Mouse (Mus musculus) cerebellum, postnatal 10 days (tissue): ENCODE results near the gene Mrfap1.
A peak's percentile ranks its signal among the peaks of the same experiment; 100 is the strongest.

Experiments
- DNase-seq, 2 experiments: peaks; one replicate each; pipeline ENCODE4 v3.0.0; 2021; ENCODE audit warnings: mixed read lengths in 2 of 2

Mrfap1 gene

GRCm38 (mm10) chr5:36796296-36797014 lies at the start of gene Mrfap1:
Gene Mrfap1 (minus strand): TSS chr5:36796772.
- DNase-seq = peak; percentile 96 to 97

- DNase-seq = no peak
These were observed 47.9 kb upstream of the Mrfap1 start for GRCm38 (mm10) chr5:36844490-36844889.

GRCm38 (mm10) chr5:36841701-36842100 lies 45.1 kb upstream of the Mrfap1 start:
- no peak for DNase-seq

GRCm38 (mm10) chr5:36840092-36840491 lies 43.5 kb upstream of the Mrfap1 start:
- peak; percentile 40 to 51 for DNase-seq

- no peak for DNase-seq
These were observed 43.0 kb upstream of the Mrfap1 start for GRCm38 (mm10) chr5:36839602-36840001.

GRCm38 (mm10) chr5:36839032-36839431 lies 42.5 kb upstream of the Mrfap1 start:
- peak; percentile 97 for DNase-seq

- peak; percentile 95 to 96 for DNase-seq
These were observed 39.4 kb upstream of the Mrfap1 start for GRCm38 (mm10) chr5:36835933-36836332.

- peak; percentile 72 for DNase-seq
These were observed 34.7 kb upstream of the Mrfap1 start for GRCm38 (mm10) chr5:36831272-36831671.

- DNase-seq = peak; percentile 96 to 99
These were observed 33.6 kb upstream of the Mrfap1 start, which contains the start of gene Man2b2 for GRCm38 (mm10) chr5:36829913-36830879. Gene Man2b2 (minus strand): TSS chr5:36830653.

- no peak for DNase-seq
These were observed 32.5 kb upstream of the Mrfap1 start for GRCm38 (mm10) chr5:36829098-36829497.

- DNase-seq = no peak
These were observed 26.3 kb upstream of the Mrfap1 start for GRCm38 (mm10) chr5:36822907-36823306.

GRCm38 (mm10) chr5:36820142-36820541 lies 23.6 kb upstream of the Mrfap1 start:
- peak; percentile 75 to 80 for DNase-seq

- DNase-seq = peak; percentile 49 to 51
These were observed 23.2 kb upstream of the Mrfap1 start for GRCm38 (mm10) chr5:36819742-36820141.

GRCm38 (mm10) chr5:36817738-36818137 lies 21.2 kb upstream of the Mrfap1 start:
- DNase-seq = no peak

- no peak for DNase-seq
These were observed 18.0 kb upstream of the Mrfap1 start for GRCm38 (mm10) chr5:36814554-36814953.

GRCm38 (mm10) chr5:36811413-36811812 lies 14.8 kb upstream of the Mrfap1 start:
- DNase-seq = peak; percentile 90 to 93

- no peak for DNase-seq
These were observed 14.1 kb upstream of the Mrfap1 start for GRCm38 (mm10) chr5:36810634-36811033.

GRCm38 (mm10) chr5:36809123-36809522 lies 12.6 kb upstream of the Mrfap1 start:
- DNase-seq = peak; percentile 50 to 51

GRCm38 (mm10) chr5:36807106-36807505 lies 10.5 kb upstream of the Mrfap1 start:
- no peak for DNase-seq

- no peak for DNase-seq
These were observed 719 bp upstream of the Mrfap1 start for GRCm38 (mm10) chr5:36797291-36797690.

GRCm38 (mm10) chr5:36795647-36796295 lies 801 bp downstream of the Mrfap1 start:
- peak; percentile 84 to 86 for DNase-seq

- DNase-seq = no peak
These were observed 4.7 kb downstream of the Mrfap1 start for GRCm38 (mm10) chr5:36791861-36792260.

- DNase-seq = no peak
These were observed 10.5 kb downstream of the Mrfap1 start for GRCm38 (mm10) chr5:36786052-36786451.
